Mouse (Mus musculus) adrenal gland, adult 2 months (tissue): Measurements from ENCODE around the gene Gm11011. TPM values are rescaled to one million over a fixed set of nuclear protein-coding genes. Genes with fewer than 3 reads are reported as not detected.
"Not testable (repeated sequence)": the region's sequence is repeated elsewhere in the genome, so short reads cannot be mapped to it uniquely, and the experiment has no call there.

Experiments used
- DNase-seq: peaks from one replicate; pipeline ENCODE4 v3.0.0; 2021
- long read RNA-seq: library from polyadenylated mRNA; stranded (forward); transcript quantifications from one replicate; pipeline ENCODE4 v2.0.0, GENCODE M21; 2021
- polyA plus RNA-seq: library from polyadenylated mRNA; depleted of rRNA; stranded (reverse); fragments of >200 nt; gene quantifications from 2 replicates; pipeline ENCODE4 v1.2.3, GENCODE M21; 2012; rRNA removed
- total RNA-seq, 2 experiments: library from RNA; stranded (reverse); gene quantifications; 2 replicates each; pipeline ENCODE4 v1.2.3; 2021

Gm11011 gene
- total RNA-seq (not detected), polyA plus RNA-seq (not detected in 2 replicates)
- long read RNA-seq, result 0 reads

DNA sequence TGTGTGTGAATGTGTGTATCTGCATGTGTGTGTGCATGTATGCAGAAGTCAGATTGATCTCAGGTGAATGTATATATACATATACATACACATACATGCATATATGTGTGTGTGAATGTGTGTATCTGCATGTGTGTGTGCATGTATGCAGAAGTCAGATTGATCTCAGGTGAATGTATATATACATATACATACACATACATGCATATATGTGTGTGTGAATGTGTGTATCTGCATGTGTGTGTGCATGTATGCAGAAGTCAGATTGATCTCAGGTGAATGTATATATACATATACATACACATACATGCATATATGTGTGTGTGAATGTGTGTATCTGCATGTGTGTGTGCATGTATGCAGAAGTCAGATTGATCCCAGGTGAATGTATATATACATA is at the start of gene Gm11011:
TSS of gene Gm11011 (minus strand) at position 101 of the 400 bp plus-strand sequence.
- not testable (repeated sequence) for DNase-seq

DNA sequence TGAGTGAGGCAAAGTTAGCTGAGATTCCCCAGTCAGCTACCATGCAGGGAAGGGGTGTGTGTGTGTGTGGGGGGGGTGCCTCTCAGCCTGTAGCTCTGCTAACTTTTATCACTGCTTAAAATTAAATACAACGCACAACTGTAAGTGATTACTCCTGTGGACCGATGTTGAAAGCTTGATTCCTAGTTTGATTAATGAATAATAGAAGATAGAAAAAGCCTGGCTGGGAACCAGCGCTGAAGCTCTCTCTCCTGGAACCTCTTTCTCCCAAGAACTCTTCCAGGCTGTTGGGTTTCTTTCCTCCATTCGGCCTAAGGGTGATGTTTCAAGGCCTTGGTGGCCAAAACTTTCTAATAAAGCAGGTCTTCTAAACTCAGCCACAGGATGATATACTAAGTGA is 48.9 kb upstream of the Gm11011 start:
- DNase-seq, result peak; percentile 20

DNA sequence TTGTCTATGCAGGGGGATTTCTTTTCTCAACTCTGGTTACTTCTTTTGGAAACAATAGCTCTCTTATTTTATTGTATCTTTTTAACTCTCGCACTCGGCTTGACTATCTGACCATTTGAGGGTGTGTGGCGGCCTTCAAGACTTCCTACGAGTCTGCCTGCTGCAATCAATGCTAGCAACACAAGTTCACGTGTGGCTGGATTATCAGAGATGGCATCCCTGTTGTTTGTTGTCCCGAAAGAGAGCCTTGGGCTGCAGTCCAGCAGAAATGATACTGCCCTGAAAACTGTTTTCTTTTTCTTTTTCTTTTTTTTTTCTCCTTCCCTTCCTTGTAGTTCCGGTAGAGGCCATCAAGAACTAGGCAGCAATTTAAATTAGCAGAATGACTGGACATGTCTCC is 47.9 kb upstream of the Gm11011 start:
- DNase-seq, result peak; percentile 15

DNA sequence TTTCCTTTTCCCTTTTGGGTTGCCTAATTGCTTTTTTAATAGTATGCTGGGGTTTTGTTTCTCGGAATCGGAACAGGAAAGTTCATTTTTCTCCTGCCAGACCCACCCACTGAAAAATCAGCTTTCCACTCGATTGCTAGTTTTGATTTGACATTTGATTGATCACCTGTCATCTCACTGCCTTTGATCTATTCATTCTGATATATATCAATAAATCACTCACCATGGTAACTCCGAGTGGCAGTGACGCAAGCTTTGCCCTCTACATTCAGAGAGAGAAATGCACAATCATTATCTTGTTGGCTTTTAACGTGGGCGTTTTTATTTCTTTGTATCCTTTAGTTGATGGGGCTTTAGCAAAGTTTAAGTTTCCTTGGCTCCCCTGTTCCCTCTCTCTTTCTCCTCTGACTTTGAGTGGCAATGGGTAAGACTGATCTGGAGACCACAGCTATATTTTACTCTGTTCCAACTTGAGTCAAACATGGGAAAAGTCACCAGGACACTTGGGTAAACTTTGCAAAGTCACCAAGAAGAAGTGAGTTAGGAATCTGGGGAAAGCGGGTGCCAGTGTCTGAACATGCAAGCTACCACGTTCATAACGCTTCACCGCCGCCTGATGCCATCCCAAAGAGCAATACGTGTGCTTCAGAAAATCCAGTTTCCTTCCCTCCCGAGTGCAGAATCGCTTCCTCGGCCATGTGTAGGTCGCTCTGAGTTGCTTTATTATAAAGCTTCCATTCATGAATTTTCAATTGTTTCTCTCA is 47.3 kb upstream of the Gm11011 start:
- DNase-seq, result peak; percentile 27

DNA sequence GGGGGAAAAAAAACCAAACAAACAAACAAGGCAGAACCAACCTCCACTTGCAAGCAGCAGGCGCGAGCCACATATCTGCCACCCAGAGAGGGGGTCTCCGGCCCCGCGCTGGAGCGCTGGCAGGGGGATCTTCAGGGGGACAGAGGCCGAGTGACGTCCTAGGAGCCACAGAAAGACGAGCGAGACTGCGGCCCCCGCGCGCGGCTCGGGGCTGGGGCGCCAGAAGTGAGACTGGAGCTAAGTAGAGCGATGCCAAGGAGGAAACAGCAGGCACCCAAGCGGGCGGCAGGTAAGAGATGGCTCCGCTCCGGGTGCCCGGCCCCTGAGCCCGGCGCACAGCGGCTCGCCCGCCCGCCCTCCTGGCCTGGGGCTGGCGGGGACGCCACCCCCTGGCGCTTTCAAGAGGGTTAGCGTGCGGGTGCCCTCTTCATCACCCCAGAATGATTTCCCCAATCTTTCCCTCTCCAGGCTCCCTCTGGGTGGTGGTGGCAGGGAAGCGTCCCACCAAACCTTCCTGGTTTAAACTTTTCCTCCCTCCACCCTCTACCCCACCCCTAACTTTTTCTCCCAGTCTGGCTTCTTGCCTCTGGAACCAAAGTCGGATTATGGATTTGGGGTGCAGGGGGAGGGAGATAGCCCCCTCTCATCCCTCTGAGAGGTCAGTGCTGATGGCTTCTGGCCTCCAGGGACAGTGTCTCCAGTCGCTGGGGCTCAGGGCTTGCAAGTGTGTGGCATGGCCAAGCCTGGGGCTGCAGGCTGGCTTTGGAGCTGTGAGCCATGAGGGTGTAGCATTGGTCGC is 46.1 kb upstream of the Gm11011 start:
- peak; percentile 62 for DNase-seq

DNA sequence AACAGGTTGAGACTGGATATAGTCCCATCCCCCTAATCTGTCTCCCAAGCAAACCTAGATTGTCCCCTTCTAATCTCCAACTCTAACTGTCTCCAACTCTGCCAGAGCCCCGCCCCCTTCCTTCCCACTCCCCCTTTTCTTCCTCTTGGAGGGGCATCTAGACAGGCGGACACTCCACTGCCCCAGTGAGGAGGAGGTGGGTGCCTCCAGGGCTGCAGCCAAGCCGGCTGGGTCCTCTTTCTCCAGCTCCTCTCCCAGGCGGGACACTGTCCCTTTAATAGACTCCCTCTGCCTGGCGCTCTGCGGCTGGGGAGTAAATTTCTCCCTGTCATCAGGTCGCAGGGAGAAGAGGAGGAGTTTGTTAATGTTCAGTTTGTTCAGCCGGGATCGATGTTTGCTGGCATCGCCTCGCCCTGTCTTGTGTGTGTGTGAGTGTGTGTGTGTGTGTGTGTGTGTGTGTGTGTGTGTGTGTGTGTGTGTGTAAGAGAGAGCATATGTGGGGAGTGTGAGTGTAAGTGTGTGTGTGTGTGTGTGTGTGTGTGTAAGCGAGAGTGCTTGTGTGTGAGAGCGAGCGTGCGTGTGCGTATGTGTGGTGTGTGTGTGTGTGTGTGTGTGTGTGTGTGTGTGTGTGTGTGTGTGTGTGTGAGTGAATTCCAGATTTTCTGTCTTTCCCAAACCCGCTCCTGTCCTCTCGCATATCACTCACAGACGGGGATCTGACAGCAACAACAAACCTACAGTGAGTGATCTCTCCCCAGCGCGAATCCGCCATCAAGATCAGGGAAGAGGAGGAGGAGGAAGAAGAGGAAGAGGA is 45.0 kb upstream of the Gm11011 start, which contains the start of gene Tshz2:
TSS of gene Tshz2 (plus strand) at position 676 of the 814 bp plus-strand sequence.
- peak; percentile 76 for DNase-seq

DNA sequence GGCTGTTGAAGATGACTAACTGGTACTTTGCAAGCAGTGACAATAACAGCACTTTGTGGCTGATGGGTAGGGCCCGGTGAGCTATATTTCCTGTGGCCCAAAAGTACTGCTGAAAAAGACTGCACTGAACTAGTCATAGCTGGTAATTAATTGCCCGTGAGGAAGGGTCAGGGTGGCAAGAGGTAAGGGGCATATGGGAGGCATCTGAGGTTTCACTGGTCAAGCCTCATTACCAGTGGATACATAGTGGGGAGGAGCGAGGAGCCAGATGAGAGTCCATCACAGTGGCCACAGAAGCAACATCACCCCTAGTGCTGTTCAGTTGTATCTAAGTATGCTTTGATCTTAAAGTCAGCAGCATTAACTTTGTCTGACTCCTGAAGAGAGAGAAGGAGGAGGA is 42.5 kb upstream of the Gm11011 start:
- no peak for DNase-seq

DNA sequence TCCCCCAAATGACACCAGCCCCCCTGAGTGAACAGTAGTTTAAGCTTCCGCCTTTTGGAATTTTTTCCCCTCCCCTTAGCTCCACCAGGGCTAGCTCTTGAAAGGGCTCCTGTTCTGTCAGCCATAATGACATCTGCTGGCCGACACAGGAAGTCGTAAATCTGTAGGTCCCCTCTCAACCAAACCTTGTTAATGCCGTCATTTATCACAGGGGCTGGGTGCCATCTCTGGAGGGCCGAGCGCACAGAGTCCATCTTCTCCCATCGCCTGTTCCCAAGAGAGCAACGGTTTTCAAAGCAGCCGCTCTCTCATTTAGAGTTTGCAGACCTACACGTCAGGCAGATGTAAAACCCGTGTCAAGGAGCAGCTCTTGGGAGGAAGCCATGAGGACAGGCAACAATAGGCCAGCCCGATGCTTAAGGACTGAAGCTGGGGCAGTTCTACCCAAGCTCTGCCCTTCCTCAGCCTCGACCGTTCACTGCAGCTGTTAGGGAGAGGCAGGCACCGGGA is 33.7 kb upstream of the Gm11011 start:
- peak; percentile 32 for DNase-seq

DNA sequence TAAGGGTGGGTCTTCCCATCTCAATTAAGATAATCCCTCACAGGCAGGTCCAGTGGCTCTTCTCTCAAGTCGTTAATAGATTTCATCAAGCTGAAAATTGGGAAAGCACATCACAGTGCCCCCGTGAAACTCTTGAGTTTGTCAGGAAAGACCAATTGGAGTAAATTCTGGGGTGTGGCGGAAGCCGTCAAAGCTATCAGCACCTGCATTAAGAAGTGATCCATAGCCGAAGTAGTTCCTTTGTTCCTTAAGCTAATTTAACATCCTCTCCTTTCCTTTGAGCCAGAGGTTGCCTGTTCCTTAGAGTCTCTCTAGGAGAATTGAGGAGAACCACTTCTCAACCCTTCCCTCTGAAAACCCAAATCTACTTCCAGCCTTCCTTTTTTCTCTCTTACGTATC is 28.5 kb upstream of the Gm11011 start:
- DNase-seq, result no peak

DNA sequence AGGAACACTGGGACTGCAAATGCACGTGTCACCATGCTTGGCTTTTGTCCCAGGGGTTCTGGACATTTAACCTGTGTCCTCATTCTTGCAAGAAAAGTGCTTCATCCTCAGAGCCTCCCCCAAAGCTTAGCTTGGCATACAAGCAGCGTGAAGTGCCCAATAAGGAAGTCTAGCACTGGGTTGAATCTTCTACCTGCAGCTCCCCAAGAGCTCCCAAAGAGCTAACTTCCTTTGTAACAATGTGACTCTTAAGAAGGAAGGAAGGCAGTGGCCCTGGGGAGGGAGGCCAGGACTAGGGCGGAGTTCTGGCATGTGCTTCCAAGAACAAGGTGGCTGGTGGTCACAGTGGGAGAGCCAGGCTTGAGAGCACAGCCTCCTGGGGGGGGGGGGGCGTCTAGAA is 27.1 kb upstream of the Gm11011 start:
- DNase-seq, result no peak

DNA sequence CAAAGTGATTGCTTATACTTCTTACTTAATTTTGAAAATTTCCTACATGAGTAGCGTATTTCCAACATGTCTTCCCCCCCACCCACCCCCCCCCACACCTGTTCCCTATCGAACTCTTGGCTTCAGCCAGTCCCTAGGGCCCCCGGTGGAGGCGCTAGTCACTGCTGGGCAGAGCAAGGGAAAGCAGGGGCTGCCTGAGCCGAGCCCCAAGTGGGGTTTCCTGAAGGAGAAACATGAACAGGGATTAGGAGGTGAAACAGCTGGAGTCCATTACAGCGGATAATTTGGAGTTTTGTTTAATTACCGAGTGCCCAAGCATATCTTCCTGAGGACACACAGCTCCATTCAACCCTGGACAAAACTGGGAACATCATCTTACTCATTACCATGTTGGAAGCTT is 24.0 kb upstream of the Gm11011 start:
- DNase-seq, result no peak

DNA sequence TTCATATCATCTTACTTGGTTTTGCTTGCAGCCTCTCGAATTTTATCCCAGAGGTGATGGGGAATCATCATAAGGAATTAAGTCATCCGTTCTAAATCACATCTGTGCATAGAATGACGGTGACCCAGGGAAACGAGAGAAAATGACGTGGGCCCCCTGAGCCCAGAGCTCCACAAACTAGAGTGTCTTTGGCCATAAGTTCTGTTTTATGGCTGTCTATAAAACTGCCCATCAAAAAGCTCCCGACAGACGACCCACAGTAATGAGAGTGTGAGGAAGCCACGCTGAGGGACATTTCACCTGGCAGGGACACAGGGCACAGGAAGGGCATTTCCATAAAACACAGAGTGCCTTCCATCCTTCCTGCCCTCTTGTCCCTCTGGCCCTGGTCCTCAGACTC is 23.3 kb upstream of the Gm11011 start:
- no peak for DNase-seq

DNA sequence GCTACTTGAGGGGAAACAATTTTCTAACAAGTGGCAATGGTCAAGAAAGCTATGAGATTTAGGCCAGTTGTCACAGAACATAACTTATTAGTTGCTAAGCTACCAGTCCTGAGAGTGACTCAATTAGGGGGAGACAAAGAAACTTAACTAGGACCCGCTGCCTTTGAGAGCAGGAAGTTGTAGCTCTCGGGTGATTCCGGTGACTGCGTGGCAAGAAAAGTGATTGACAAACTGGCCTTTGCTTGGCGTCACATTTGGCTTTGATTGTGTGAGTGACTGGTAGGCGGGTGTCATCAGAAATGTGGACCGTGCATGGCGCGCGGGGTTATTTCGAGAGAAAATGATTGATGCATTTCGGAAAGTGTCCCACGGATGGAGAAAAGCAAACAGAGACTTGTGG is 22.4 kb upstream of the Gm11011 start:
- DNase-seq, result no peak

DNA sequence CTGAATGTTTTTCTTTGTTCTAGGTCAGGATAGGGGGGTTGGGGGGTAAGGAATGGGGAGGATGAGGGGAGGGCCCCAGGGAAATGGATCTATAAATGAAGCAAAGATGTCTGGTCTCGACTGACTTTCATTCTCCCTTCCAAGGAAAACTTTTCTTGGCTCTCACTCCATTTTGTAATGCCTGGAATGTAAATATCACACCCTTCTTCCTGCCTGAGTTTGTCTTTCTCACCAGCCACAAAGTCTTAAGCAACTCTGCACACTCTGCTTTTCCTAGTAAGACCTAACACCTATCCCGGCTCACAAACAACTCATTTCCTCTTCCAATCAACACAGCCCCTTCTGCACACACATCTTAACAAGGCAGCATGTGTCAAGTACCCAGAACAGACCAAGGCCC is 20.2 kb upstream of the Gm11011 start:
- no peak for DNase-seq

DNA sequence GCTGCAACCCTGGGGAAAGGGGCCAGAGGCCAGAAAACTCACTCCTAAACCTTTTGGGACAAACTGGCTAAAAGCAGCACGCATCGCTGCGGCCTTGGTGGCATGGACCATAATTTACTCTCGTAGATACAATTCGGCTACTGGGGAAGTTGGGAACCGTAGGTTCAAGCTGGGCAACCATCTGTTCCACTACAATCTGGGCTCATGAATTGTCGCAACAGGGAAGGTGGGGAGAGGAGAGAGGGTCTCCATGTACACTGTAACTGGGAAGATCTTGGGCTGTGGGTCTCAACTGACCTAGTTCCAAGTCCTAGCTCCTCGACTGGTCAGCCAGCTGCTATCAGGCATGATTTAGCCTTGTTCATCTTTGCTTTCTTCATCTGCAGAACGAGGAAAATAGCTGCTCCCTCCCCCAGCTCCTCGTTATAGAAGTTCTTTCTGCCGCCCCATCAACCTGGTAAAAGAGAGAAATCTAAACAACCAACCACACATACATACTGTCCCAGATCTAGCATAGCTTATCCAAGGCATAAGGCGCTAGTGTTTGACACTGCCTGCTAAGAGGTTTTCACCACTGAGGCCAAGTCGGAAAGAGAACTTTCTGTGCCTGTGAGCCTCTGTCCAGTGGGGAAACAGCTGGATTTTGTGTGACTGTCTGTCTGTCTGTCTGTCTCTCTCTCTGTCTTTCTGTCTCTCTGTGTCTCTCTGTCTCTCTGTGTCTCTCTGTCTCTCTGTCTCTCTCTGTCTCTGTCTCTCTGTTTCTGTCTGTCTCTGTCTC is 19.5 kb upstream of the Gm11011 start:
- DNase-seq, result no peak

DNA sequence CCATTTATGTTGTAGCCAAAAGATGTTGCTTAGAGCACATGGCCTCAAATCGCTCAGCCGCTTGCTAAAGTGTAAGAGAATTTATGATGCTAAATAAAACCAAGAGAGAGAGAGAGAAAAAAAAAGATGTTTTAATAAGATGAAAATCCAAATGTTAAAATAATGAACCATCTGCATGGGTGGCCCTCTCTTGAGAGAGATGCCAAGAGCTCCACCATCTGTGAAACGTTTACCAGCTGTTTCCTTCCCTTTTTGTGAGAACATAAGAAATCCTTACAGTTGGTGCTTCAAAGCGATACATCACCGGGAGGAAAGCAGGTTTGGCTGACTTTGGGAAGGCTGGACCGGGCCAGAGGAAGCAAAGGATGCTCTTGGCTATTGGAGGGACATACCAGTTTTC is 12.6 kb upstream of the Gm11011 start:
- DNase-seq, result no peak

DNA sequence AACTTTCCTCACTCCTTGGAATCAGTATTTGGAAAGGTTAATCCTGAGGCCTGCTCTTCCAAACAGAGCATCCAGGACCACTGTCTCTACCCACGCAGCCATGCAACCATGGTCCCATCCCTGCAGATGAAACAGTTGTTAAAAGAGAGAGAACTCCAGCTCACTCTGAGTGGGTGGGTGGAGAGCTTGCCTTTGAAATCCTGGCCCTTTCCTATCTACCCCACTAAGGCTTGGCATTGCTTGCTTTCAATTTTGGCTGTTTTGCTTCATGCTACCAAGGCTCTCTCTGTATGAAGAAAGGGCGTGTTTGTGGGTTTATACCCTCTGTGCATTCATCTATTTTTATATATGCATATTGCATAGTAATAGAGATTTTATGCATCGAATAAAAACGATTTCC is 12.0 kb upstream of the Gm11011 start:
- no peak for DNase-seq

DNA sequence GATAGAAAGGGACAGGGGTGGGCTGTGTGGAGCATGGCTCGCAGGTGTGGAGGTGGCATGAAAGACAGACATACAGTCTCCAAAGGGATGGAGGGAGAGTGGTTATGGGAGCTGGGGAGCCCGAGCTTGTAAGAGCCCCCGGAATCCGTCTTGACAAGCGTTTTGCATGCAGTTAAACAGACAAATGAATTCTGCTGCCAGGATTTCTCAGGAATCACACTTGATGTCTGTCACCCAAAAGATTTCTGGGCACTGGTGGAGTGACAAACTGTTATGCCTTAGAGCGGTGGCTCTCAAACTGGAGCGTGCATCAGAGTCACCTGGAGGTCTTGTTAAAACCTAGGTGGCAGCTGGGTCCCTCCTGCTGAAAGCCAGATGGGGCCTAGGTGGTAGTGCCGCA is 10.4 kb upstream of the Gm11011 start:
- DNase-seq, result no peak

DNA sequence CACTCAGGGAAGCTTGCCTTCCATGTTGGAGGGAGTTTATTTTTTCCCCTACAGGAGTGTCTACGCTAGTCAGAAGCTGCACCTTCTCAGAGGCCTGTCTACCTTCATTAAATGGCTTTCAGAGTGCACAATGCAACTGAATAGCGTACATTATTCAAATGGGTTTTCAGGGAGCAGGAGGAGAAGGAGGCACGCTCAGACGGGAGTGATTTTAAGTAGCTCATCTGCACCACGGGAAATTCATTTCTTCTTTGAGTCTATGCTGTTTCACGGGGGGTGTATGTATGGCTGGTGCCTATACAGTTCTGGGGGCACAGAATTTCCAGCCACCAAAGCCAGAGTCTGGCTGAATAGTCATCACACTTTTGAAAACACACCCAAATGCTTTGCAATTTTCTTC is 9.8 kb upstream of the Gm11011 start:
- DNase-seq, result no peak

DNA sequence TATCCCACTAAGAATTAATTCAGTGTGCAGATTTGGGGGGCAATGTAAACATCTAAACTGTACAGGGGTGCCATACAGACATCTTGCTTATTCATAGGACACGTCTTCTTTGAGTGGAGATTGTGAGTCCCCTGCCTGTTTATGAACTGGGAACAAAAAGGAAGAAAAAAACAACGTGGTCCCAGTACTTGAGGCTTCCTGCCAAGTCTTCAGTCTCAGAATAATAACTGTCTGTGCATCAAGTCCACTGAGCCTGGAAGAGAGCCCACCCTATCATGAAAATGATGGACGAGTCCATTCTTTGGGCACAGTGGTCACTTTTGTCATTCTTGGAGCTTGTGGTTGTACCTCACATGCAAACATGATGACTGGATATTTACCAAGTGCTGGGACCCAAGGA is 6.2 kb upstream of the Gm11011 start:
- DNase-seq, result no peak

DNA sequence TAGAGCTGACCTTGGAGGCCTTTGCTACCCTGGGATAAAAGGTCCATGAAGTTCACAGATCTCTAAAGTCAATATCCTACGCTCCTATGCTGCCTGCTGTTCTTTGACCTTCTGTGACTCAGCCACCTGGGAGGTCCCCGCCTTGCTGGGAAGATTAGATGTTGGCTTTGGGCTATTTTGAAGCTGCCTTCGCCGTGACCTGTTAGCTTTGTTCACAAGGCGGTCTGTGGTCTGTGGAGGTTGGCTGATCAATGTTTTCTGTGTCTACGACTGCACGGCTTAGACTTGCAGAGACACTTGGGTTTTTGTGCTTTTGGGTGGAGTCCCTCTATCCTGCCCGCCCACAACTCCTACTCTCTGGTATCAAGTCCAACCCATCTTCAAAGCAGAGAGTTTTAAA is 2.9 kb upstream of the Gm11011 start:
- no peak for DNase-seq

DNA sequence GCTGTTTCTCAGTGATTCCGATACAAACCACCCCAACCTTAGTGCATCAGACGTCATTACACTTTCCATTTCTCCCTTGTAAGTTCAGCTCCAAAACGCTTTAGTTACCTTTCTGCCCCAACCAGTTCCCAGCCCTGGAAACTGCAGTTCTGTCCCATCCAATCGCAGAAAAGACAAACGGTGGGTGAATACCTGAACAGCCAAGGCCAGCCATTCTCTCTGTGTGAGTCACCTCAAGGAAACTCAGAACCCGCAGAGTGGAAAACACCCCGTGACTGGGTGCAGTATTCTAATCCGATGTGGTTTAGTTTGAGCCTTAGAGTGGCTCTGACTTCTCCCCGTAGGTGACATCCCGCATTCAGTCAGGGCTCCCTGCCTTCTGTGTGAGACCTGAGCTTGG is 2.2 kb upstream of the Gm11011 start:
- no peak for DNase-seq
